Mouse (Mus musculus) ES-Bruce4 (cell line): Measurements from ENCODE around the gene Alg9. TPM values are rescaled to one million over a fixed set of nuclear protein-coding genes. Genes with fewer than 3 reads are reported as not detected.

ENCODE experiments used
- H3K27ac ChIP-seq: 2 replicates; pipeline ENCODE4 v1.5.1; 2012; ENCODE audit warnings: low read length, inconsistent platforms; ENCODE audit not compliant: insufficient read depth
- H3K27me3 ChIP-seq: 2 replicates; pipeline ENCODE4 v1.6.1; 2012; ENCODE audit warnings: mild to moderate bottlenecking, low read length, inconsistent platforms; ENCODE audit not compliant: control insufficient read depth, poor library complexity, insufficient read depth, severe bottlenecking
- H3K36me3 ChIP-seq: 2 replicates; pipeline ENCODE4 v1.6.1; 2012; ENCODE audit warnings: inconsistent platforms, mild to moderate bottlenecking, low read length, moderate library complexity; ENCODE audit not compliant: control insufficient read depth, poor library complexity, insufficient read depth, severe bottlenecking
- H3K4me1 ChIP-seq: one replicate; pipeline ENCODE4 v1.8.1; 2011; ENCODE audit warnings: low read length; ENCODE audit not compliant: control insufficient read depth, insufficient read depth
- H3K4me3 ChIP-seq: 2 replicates; pipeline ENCODE4 v1.5.1; 2011; ENCODE audit warnings: low read depth, mild to moderate bottlenecking, low read length
- H3K9ac ChIP-seq: 2 replicates; pipeline ENCODE4 v1.6.1; 2012; ENCODE audit warnings: low read depth, mild to moderate bottlenecking, inconsistent platforms; ENCODE audit not compliant: poor library complexity, severe bottlenecking
- H3K9me3 ChIP-seq: replicated peaks from 2 replicates; pipeline ENCODE4 v1.6.1; 2012; ENCODE audit warnings: mild to moderate bottlenecking, low read length, inconsistent platforms; ENCODE audit not compliant: control insufficient read depth, poor library complexity, insufficient read depth, severe bottlenecking
- CTCF ChIP-seq: IDR thresholded peaks from one replicate; pipeline ENCODE4 v1.8.1; 2011; ENCODE audit warnings: low read depth, low read length
- EP300 ChIP-seq: IDR thresholded peaks from 2 replicates; pipeline ENCODE4 v1.6.1; 2011; ENCODE audit warnings: low read depth, low read length; ENCODE audit not compliant: insufficient read depth
- POLR2A ChIP-seq: IDR thresholded peaks from one replicate; pipeline ENCODE4 v1.8.1; 2011; ENCODE audit warnings: low read length; ENCODE audit not compliant: insufficient read depth
- polyA plus RNA-seq: library from polyadenylated mRNA; stranded (reverse); fragments of >200 nt; gene quantifications from 2 replicates; pipeline ENCODE4 v1.2.4, GENCODE M21; 2011; ENCODE audit warnings: low read depth; ENCODE audit not compliant: missing spikeins, insufficient read depth, insufficient read length

The Alg9 gene
- 23.5 and 30.3 TPM in 2 replicates for polyA plus RNA-seq

- H3K9ac ChIP-seq: peak within 1 kb of the TSS; percentile 90
- H3K4me3 ChIP-seq: peak within 1 kb of the TSS; percentile 68
- TF ChIP-seq EP300 (no peak), POLR2A (no peak), CTCF (no peak)
- no peaks in the 10 kb centered on the region for H3K27me3 ChIP-seq
- no peaks in the 10 kb centered on the region for H3K4me1 ChIP-seq
- peaks cover 4% of the 10 kb centered on the region; the same call in 1 of the 2 replicates for H3K36me3 ChIP-seq
- no peak within 1 kb of the TSS for H3K27ac ChIP-seq
- H3K9me3 ChIP-seq: no peaks in the 10 kb centered on the region
These were observed at the start of gene Alg9, which contains the start of gene 1110032A03Rik for GRCm38 (mm10) chr9:50774991-50775612. Alg9 (plus strand) TSS chr9:50775019. 1110032A03Rik (minus strand) TSS chr9:50775520.

DNA sequence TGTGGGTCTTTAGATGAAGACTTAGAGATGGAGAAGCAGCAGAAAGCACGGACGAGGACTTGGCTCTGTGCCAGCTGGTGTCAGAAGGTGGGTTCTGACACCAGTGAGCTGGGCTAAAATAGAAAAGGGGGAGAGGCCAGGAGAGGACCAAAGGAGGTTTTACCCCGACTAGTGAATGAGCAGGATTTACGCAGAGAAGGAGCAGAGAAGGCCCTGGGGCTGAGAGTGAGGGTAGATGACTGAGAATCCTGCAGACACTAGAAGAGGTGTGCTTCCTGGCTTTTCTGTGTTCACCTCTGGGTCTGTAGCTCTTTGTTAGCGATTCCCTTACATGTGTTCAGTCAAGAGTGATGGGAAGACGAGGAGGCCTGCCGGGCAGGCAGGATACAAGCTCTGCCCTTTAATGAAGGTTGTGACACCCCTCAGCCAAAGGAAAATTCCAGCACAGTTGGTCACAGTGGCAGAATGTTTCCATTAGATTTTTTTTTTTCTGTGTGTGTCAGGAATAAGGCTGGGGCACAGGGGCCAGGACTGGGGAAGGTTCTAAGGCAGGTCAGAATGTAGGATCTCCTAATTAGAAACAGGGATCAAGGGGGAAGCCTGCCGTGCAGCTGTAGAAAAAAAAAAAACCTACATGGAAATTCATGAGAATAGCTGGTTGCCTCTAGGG lies 48.8 kb upstream of the Alg9 start:
- Histone ChIP-seq H3K9ac (no peak overlapping the region), H3K4me1 (peaks cover 2% of the 10 kb centered on the region)

GRCm38 (mm10) chr9:50727171-50727924 lies 47.5 kb upstream of the Alg9 start:
- Histone ChIP-seq H3K27ac (no peak overlapping the region), H3K4me1 (no peaks in the 10 kb centered on the region)

More for the DNA sequence above, 48.8 kb upstream of the Alg9 start:
- no peaks in the 10 kb centered on the region for H3K9me3 ChIP-seq
- H3K27ac ChIP-seq: no peak overlapping the region
- H3K36me3 ChIP-seq: no peaks in the 10 kb centered on the region
- no peak overlapping the region for H3K4me3 ChIP-seq
- TF ChIP-seq EP300: no peak
- TF ChIP-seq POLR2A: no peak
- TF ChIP-seq CTCF: no peak
- H3K27me3 ChIP-seq: no peaks in the 10 kb centered on the region

GRCm38 (mm10) chr9:50727925-50728651 lies 46.7 kb upstream of the Alg9 start:
- Histone ChIP-seq H3K9ac (peak overlapping the region; percentile 38), H3K36me3 (no peaks in the 10 kb centered on the region), H3K9me3 (no peaks in the 10 kb centered on the region), H3K4me3 (peak overlapping the region; percentile 67), H3K4me1 (no peaks in the 10 kb centered on the region), H3K27ac (no peak overlapping the region), H3K27me3 (no peaks in the 10 kb centered on the region)
- TF ChIP-seq POLR2A: no peak
- no peak for TF ChIP-seq EP300
- no peak for TF ChIP-seq CTCF

More at GRCm38 (mm10) chr9:50727171-50727924, 47.5 kb upstream of the Alg9 start:
- no peaks in the 10 kb centered on the region for H3K27me3 ChIP-seq
- TF ChIP-seq EP300 (no peak), POLR2A (no peak), CTCF (no peak)
- peak overlapping the region; percentile 38 for H3K9ac ChIP-seq
- no peaks in the 10 kb centered on the region for H3K36me3 ChIP-seq
- H3K9me3 ChIP-seq: no peaks in the 10 kb centered on the region
- peak overlapping the region; percentile 67 for H3K4me3 ChIP-seq

GRCm38 (mm10) chr9:50729600-50729999 lies 45.2 kb upstream of the Alg9 start:
- H3K36me3 ChIP-seq: no peaks in the 10 kb centered on the region
- no peaks in the 10 kb centered on the region for H3K9me3 ChIP-seq
- no peak overlapping the region for H3K4me3 ChIP-seq
- no peak overlapping the region for H3K27ac ChIP-seq
- no peaks in the 10 kb centered on the region for H3K4me1 ChIP-seq
- no peaks in the 10 kb centered on the region for H3K27me3 ChIP-seq
- no peak for TF ChIP-seq POLR2A
- no peak for TF ChIP-seq EP300
- TF ChIP-seq CTCF: no peak
- no peak overlapping the region for H3K9ac ChIP-seq
